In genomic region chr5:119596295-119596993, GRCm38 (mm10) we compare ENCODE assay signal across 25 mouse cellular contexts.
A peak's percentile ranks its signal among the peaks of the same experiment; 100 is the strongest.
DNase-seq lines count a peak whose midpoint lies in the region; ATAC-seq and TF ChIP-seq lines count a peak whose summit lies in the region.
"Had no signal": no experiment of that assay in that cellular context is flagged by ENCODE, and none has a peak within 500 bp of the region (broad histone marks: within the 10 kb centered on the region; RNA-seq: fewer than 3 reads in every experiment).

No protein-coding gene starts in this region.

- 0 out of 2 replicates have a peak, but pooled peaks cover 2% of the 10 kb centered on the region for H3K4me1 ChIP-seq in kidney, embryonic 14.5 days (ENCODE audit: control insufficient read depth, insufficient read depth, low read length)
- no peaks in the 10 kb centered on the region for H3K4me1 ChIP-seq in intestine, postnatal 0 days (replicated peaks; ENCODE audit: control insufficient read depth, insufficient read depth, low read length)
- H3K4me1 ChIP-seq: embryonic facial prominence, embryonic 12.5 days; forebrain, embryonic 15.5 days; heart, embryonic 15.5 days; liver, embryonic 12.5 days; midbrain, embryonic 15.5 days had no signal

- H3K27me3 ChIP-seq in kidney, embryonic 14.5 days (ENCODE audit: control insufficient read depth, insufficient read depth, low read length) = no peaks in the 10 kb centered on the region
- no peaks in the 10 kb centered on the region for H3K27me3 ChIP-seq in intestine, postnatal 0 days (replicated peaks; ENCODE audit: control insufficient read depth, insufficient read depth, low read length)
- H3K27me3 ChIP-seq: embryonic facial prominence, embryonic 12.5 days; forebrain, embryonic 15.5 days; liver, embryonic 12.5 days; midbrain, embryonic 15.5 days had no signal

- H3K9me3 ChIP-seq in kidney, embryonic 14.5 days (ENCODE audit: control insufficient read depth, low read length) = no peaks in the 10 kb centered on the region
- no peaks in the 10 kb centered on the region for H3K9me3 ChIP-seq in intestine, postnatal 0 days (ENCODE audit: control insufficient read depth)
- H3K9me3 ChIP-seq: embryonic facial prominence, embryonic 12.5 days; forebrain, embryonic 15.5 days; heart, embryonic 10.5 days; heart, embryonic 15.5 days; liver, embryonic 12.5 days; midbrain, embryonic 15.5 days had no signal

- no peak for TF ChIP-seq CTCF in intestine, postnatal 0 days (IDR thresholded peaks at IDR 0.05; ENCODE audit: low read depth)

- peak overlapping the region; percentile 42; the same call in 1 of the 2 replicates for H3K27ac ChIP-seq in kidney, embryonic 14.5 days (ENCODE audit: low read depth, low read length)
- no peak overlapping the region for H3K27ac ChIP-seq in intestine, postnatal 0 days (ENCODE audit: low read depth, low read length)
- H3K27ac ChIP-seq: embryonic facial prominence, embryonic 12.5 days; forebrain, embryonic 15.5 days; heart, embryonic 10.5 days; heart, embryonic 15.5 days; layer of hippocampus, adult 2 months; liver, embryonic 12.5 days; midbrain, embryonic 15.5 days had no signal

- no peak for DNase-seq in kidney, adult 9 months
- peak; percentile 31 to 41 for DNase-seq in lung, postnatal 4 days
- no peak for DNase-seq in lung, postnatal 25 days (ENCODE audit: low spot score)
- DNase-seq in adrenal gland, adult 18-20 months (ENCODE audit: low spot score in 2 of 2) = peak; percentile 47 to 56
- peak; percentile 67 for DNase-seq in adrenal gland, postnatal 25 days
- DNase-seq in left cerebral cortex, postnatal 36 days (ENCODE audit: low spot score in 2 of 2) = no peak
- DNase-seq: cerebellum, adult 11 months; cerebellum, adult 9-10 months; cerebellum, postnatal 36 days; gastrocnemius, postnatal 25 days; heart, adult 11 months; kidney, adult 8-10 months; kidney, postnatal 25 days; left cerebral cortex, postnatal 4 days; liver, postnatal 0 days had no signal

- 75% methylated on average over 19 of the region's 19 CpGs for WGBS in kidney, embryonic 14.5 days
- WGBS in intestine, postnatal 0 days = 89% methylated on average over 19 of the region's 19 CpGs

- no peak for ATAC-seq in kidney, embryonic 14.5 days (ENCODE audit: low FRiP score, low TSS enrichment)
- ATAC-seq in intestine, postnatal 0 days = no peak
- ATAC-seq: forebrain, embryonic 15.5 days; hindbrain, embryonic 16.5 days; liver, embryonic 12.5 days; liver, postnatal 0 days; midbrain, embryonic 15.5 days had no signal

- H3K9ac ChIP-seq in kidney, embryonic 14.5 days (ENCODE audit: low read depth, low read length) = no peak overlapping the region
- no peak overlapping the region for H3K9ac ChIP-seq in intestine, postnatal 0 days (ENCODE audit: low read depth, low read length)
- H3K9ac ChIP-seq: embryonic facial prominence, embryonic 12.5 days; forebrain, embryonic 15.5 days; heart, embryonic 15.5 days; liver, embryonic 12.5 days; liver, postnatal 0 days; midbrain, embryonic 15.5 days had no signal

- no peak overlapping the region for H3K4me3 ChIP-seq in kidney, embryonic 14.5 days (ENCODE audit: low read length)
- H3K4me3 ChIP-seq in intestine, postnatal 0 days (ENCODE audit: low read depth, low read length) = no peak overlapping the region
- H3K4me3 ChIP-seq: embryonic facial prominence, embryonic 12.5 days; forebrain, embryonic 15.5 days; heart, embryonic 10.5 days; heart, embryonic 15.5 days; layer of hippocampus, adult 2 months; liver, embryonic 12.5 days; midbrain, embryonic 15.5 days had no signal

- no peak overlapping the region for H3K4me2 ChIP-seq in kidney, embryonic 14.5 days (replicated peaks; ENCODE audit: low read depth, low read length)
- H3K4me2 ChIP-seq in intestine, postnatal 0 days (replicated peaks; ENCODE audit: low read depth) = no peak overlapping the region
- H3K4me2 ChIP-seq: embryonic facial prominence, embryonic 12.5 days; forebrain, embryonic 15.5 days; heart, embryonic 15.5 days; liver, embryonic 12.5 days; midbrain, embryonic 15.5 days had no signal

- H3K36me3 ChIP-seq in kidney, embryonic 14.5 days (ENCODE audit: control insufficient read depth, insufficient read depth, low read length) = no peaks in the 10 kb centered on the region
- H3K36me3 ChIP-seq in intestine, postnatal 0 days (ENCODE audit: control insufficient read depth, insufficient read depth) = no peaks in the 10 kb centered on the region
- H3K36me3 ChIP-seq: embryonic facial prominence, embryonic 12.5 days; forebrain, embryonic 15.5 days; heart, embryonic 10.5 days; heart, embryonic 15.5 days; liver, embryonic 12.5 days; midbrain, embryonic 15.5 days had no signal

- intact Hi-C loops in left cerebral cortex, postnatal 36 days (cut with DNase I) = no loop called here

Comparison
In these comparisons a context has a peak if more than half of its experiments do, and no peak if none do; other contexts are left out.
1. DNase-seq: peak in lung, postnatal 4 days (2 of 2), adrenal gland, adult 18-20 months (2 of 2) and adrenal gland, postnatal 25 days (single experiment); none in kidney, adult 9 months (single experiment), lung, postnatal 25 days (single experiment) and left cerebral cortex, postnatal 36 days (0 of 2).